Mouse (Mus musculus): ENCODE measurements at regions not wholly inside any gene's neighbourhood (a gene's known extent, or its start where the extent isn't known, plus 50 kb on each side); places are given as distances from the start of the nearest gene placed in this dataset.

- no peaks in the 10 kb centered on the region for H3K36me3 ChIP-seq (replicated peaks; ENCODE audit: control insufficient read depth, insufficient read depth)
- no peak overlapping the region for H3K4me2 ChIP-seq (replicated peaks)
- no peak for DNase-seq (ENCODE audit: low spot score)
- no peak overlapping the region for H3K27ac ChIP-seq
- no peak overlapping the region for H3K9ac ChIP-seq
- H3K4me3 ChIP-seq (replicated peaks; ENCODE audit: low read length): no peak overlapping the region
- no peaks in the 10 kb centered on the region for H3K9me3 ChIP-seq (ENCODE audit: control insufficient read depth, low read length)
- no peaks in the 10 kb centered on the region for H3K4me1 ChIP-seq (replicated peaks; ENCODE audit: control insufficient read depth, insufficient read depth, low read length)
- H3K27me3 ChIP-seq (ENCODE audit: control insufficient read depth, insufficient read depth, low read length): no peaks in the 10 kb centered on the region
- 27% methylated on average over 4 of the region's 4 CpGs for WGBS
- no peak for ATAC-seq (ENCODE audit: low FRiP score)
Observed at GRCm38 (mm10) chr1:186286401-186286800, 169.3 kb upstream of the Lyplal1 start.

GRCm38 (mm10) chr1:186277981-186278634, 161.0 kb upstream of the Lyplal1 start:
- Histone ChIP-seq H3K9me3 (ENCODE audit: control insufficient read depth, low read length) (no peaks in the 10 kb centered on the region), H3K9ac (no peak overlapping the region; the same call in 1 of the 2 replicates), H3K4me2 (replicated peaks) (peak overlapping the region; percentile 41), H3K4me1 (replicated peaks; ENCODE audit: control insufficient read depth, insufficient read depth, low read length) (no peaks in the 10 kb centered on the region), H3K4me3 (replicated peaks; ENCODE audit: low read length) (peak overlapping the region; percentile 11), H3K27me3 (ENCODE audit: control insufficient read depth, insufficient read depth, low read length) (no peaks in the 10 kb centered on the region), H3K27ac (0 out of 2 replicates have a peak overlapping the region, but pooled peaks have one; percentile 10), H3K36me3 (replicated peaks; ENCODE audit: control insufficient read depth, insufficient read depth) (no peaks in the 10 kb centered on the region)
- 33% methylated on average over 11 of the region's 11 CpGs for WGBS
- ATAC-seq (ENCODE audit: low FRiP score) (no peak), DNase-seq (ENCODE audit: low spot score) (peak; percentile 43)

- WGBS: 49% methylated on average over 2 of the region's 2 CpGs
- DNase-seq (ENCODE audit: low spot score): no peak
Observed at GRCm38 (mm10) chr1:186271436-186271835, 154.3 kb upstream of the Lyplal1 start.

GRCm38 (mm10) chr1:186267317-186267716, 150.2 kb upstream of the Lyplal1 start:
- Histone ChIP-seq H3K4me3 (replicated peaks; ENCODE audit: low read length) (no peak overlapping the region), H3K36me3 (replicated peaks; ENCODE audit: control insufficient read depth, insufficient read depth) (no peaks in the 10 kb centered on the region), H3K9me3 (ENCODE audit: control insufficient read depth, low read length) (0 out of 2 replicates have a peak, but pooled peaks cover 4% of the 10 kb centered on the region), H3K4me1 (replicated peaks; ENCODE audit: control insufficient read depth, insufficient read depth, low read length) (no peaks in the 10 kb centered on the region), H3K27ac (no peak overlapping the region), H3K9ac (no peak overlapping the region), H3K27me3 (ENCODE audit: control insufficient read depth, insufficient read depth, low read length) (no peaks in the 10 kb centered on the region), H3K4me2 (replicated peaks) (no peak overlapping the region)
- ATAC-seq (ENCODE audit: low FRiP score) (no peak), DNase-seq (ENCODE audit: low spot score) (no peak)
- WGBS: 62% methylated on average over 2 of the region's 2 CpGs

More at GRCm38 (mm10) chr1:186271436-186271835, 154.3 kb upstream of the Lyplal1 start:
- Histone ChIP-seq H3K9ac (no peak overlapping the region), H3K27ac (no peak overlapping the region), H3K4me2 (replicated peaks) (no peak overlapping the region), H3K4me3 (replicated peaks; ENCODE audit: low read length) (no peak overlapping the region), H3K9me3 (ENCODE audit: control insufficient read depth, low read length) (0 out of 2 replicates have a peak, but pooled peaks cover under 1% of the 10 kb centered on the region), H3K4me1 (replicated peaks; ENCODE audit: control insufficient read depth, insufficient read depth, low read length) (no peaks in the 10 kb centered on the region), H3K36me3 (replicated peaks; ENCODE audit: control insufficient read depth, insufficient read depth) (no peaks in the 10 kb centered on the region), H3K27me3 (ENCODE audit: control insufficient read depth, insufficient read depth, low read length) (no peaks in the 10 kb centered on the region)
- no peak for ATAC-seq (ENCODE audit: low FRiP score)

GRCm38 (mm10) chr1:186264639-186265038, 147.5 kb upstream of the Lyplal1 start:
- no peak overlapping the region for H3K27ac ChIP-seq
- DNase-seq (ENCODE audit: low spot score): peak; percentile 68
- 32% methylated on average over 3 of the region's 3 CpGs for WGBS
- H3K4me3 ChIP-seq (replicated peaks; ENCODE audit: low read length): no peak overlapping the region
- 0 out of 2 replicates have a peak, but pooled peaks cover 4% of the 10 kb centered on the region for H3K9me3 ChIP-seq (ENCODE audit: control insufficient read depth, low read length)
- H3K4me1 ChIP-seq (replicated peaks; ENCODE audit: control insufficient read depth, insufficient read depth, low read length): 0 out of 2 replicates have a peak, but pooled peaks cover 5% of the 10 kb centered on the region
- no peak overlapping the region for H3K9ac ChIP-seq
- H3K36me3 ChIP-seq (replicated peaks; ENCODE audit: control insufficient read depth, insufficient read depth): no peaks in the 10 kb centered on the region
- peak; percentile 34; the same call in 1 of the 2 replicates for ATAC-seq (ENCODE audit: low FRiP score)
- H3K4me2 ChIP-seq (replicated peaks): no peak overlapping the region
- no peaks in the 10 kb centered on the region for H3K27me3 ChIP-seq (ENCODE audit: control insufficient read depth, insufficient read depth, low read length)

- no peak overlapping the region; the same call in 1 of the 2 replicates for H3K27ac ChIP-seq
- WGBS: 72% methylated on average over 7 of the region's 7 CpGs
- 0 out of 2 replicates have a peak, but pooled peaks cover 4% of the 10 kb centered on the region for H3K9me3 ChIP-seq (ENCODE audit: control insufficient read depth, low read length)
- H3K9ac ChIP-seq: no peak overlapping the region
- H3K4me3 ChIP-seq (replicated peaks; ENCODE audit: low read length): no peak overlapping the region
- no peak for DNase-seq (ENCODE audit: low spot score)
- no peak overlapping the region for H3K4me2 ChIP-seq (replicated peaks)
- 0 out of 2 replicates have a peak, but pooled peaks cover 5% of the 10 kb centered on the region for H3K4me1 ChIP-seq (replicated peaks; ENCODE audit: control insufficient read depth, insufficient read depth, low read length)
- ATAC-seq (ENCODE audit: low FRiP score): no peak
- no peaks in the 10 kb centered on the region for H3K27me3 ChIP-seq (ENCODE audit: control insufficient read depth, insufficient read depth, low read length)
- H3K36me3 ChIP-seq (replicated peaks; ENCODE audit: control insufficient read depth, insufficient read depth): no peaks in the 10 kb centered on the region
Observed at GRCm38 (mm10) chr1:186263955-186264354, 146.8 kb upstream of the Lyplal1 start.

GRCm38 (mm10) chr1:186263196-186263595, 146.1 kb upstream of the Lyplal1 start:
- 0 out of 2 replicates have a peak, but pooled peaks cover 4% of the 10 kb centered on the region for H3K9me3 ChIP-seq (ENCODE audit: control insufficient read depth, low read length)
- 81% methylated on average over 3 of the region's 3 CpGs for WGBS
- H3K4me1 ChIP-seq (replicated peaks; ENCODE audit: control insufficient read depth, insufficient read depth, low read length): 0 out of 2 replicates have a peak, but pooled peaks cover 5% of the 10 kb centered on the region
- no peak overlapping the region for H3K9ac ChIP-seq
- H3K27me3 ChIP-seq (ENCODE audit: control insufficient read depth, insufficient read depth, low read length): no peaks in the 10 kb centered on the region
- DNase-seq (ENCODE audit: low spot score) (no peak), ATAC-seq (ENCODE audit: low FRiP score) (no peak)
- H3K36me3 ChIP-seq (replicated peaks; ENCODE audit: control insufficient read depth, insufficient read depth): no peaks in the 10 kb centered on the region
- H3K27ac ChIP-seq: no peak overlapping the region
- H3K4me2 ChIP-seq (replicated peaks): no peak overlapping the region
- H3K4me3 ChIP-seq (replicated peaks; ENCODE audit: low read length): no peak overlapping the region

GRCm38 (mm10) chr1:186262040-186262439, 144.9 kb upstream of the Lyplal1 start:
- Histone ChIP-seq H3K27me3 (ENCODE audit: control insufficient read depth, insufficient read depth, low read length) (no peaks in the 10 kb centered on the region), H3K4me1 (replicated peaks; ENCODE audit: control insufficient read depth, insufficient read depth, low read length) (0 out of 2 replicates have a peak, but pooled peaks cover 5% of the 10 kb centered on the region), H3K4me3 (replicated peaks; ENCODE audit: low read length) (no peak overlapping the region), H3K9me3 (ENCODE audit: control insufficient read depth, low read length) (0 out of 2 replicates have a peak, but pooled peaks cover 4% of the 10 kb centered on the region), H3K27ac (no peak overlapping the region), H3K9ac (no peak overlapping the region), H3K4me2 (replicated peaks) (no peak overlapping the region), H3K36me3 (replicated peaks; ENCODE audit: control insufficient read depth, insufficient read depth) (no peaks in the 10 kb centered on the region)
- 68% methylated on average over 6 of the region's 6 CpGs for WGBS
- no peak for DNase-seq (ENCODE audit: low spot score)
- ATAC-seq (ENCODE audit: low FRiP score): no peak

GRCm38 (mm10) chr1:186261326-186261833, 144.3 kb upstream of the Lyplal1 start:
- Histone ChIP-seq H3K27ac (peak overlapping the region; percentile 47; the same call in 1 of the 2 replicates), H3K9me3 (ENCODE audit: control insufficient read depth, low read length) (0 out of 2 replicates have a peak, but pooled peaks cover 3% of the 10 kb centered on the region), H3K4me2 (replicated peaks) (no peak overlapping the region), H3K9ac (no peak overlapping the region), H3K4me3 (replicated peaks; ENCODE audit: low read length) (no peak overlapping the region), H3K4me1 (replicated peaks; ENCODE audit: control insufficient read depth, insufficient read depth, low read length) (0 out of 2 replicates have a peak, but pooled peaks cover 5% of the 10 kb centered on the region), H3K27me3 (ENCODE audit: control insufficient read depth, insufficient read depth, low read length) (no peaks in the 10 kb centered on the region), H3K36me3 (replicated peaks; ENCODE audit: control insufficient read depth, insufficient read depth) (no peaks in the 10 kb centered on the region)
- 14% methylated on average over 4 of the region's 4 CpGs for WGBS
- peak; percentile 71 for DNase-seq (ENCODE audit: low spot score)
- peak; percentile 21; the same call in 1 of the 2 replicates for ATAC-seq (ENCODE audit: low FRiP score)
